Mouse (Mus musculus): Measurements from ENCODE around the gene Gys1.

GRCm38 (mm10) chr7:45466283-45467089 lies 31.8 kb downstream of the Gys1 start, which contains the start of gene Bax:
- TF ChIP-seq POLR2A (IDR thresholded peaks at IDR 0.05; ENCODE audit: low read depth, low read length) (peak; percentile 88), CTCF (IDR thresholded peaks at IDR 0.05; ENCODE audit: extremely low read depth, insufficient read depth, insufficient read length, insufficient replicate concordance) (no peak)
